Mouse (Mus musculus): ENCODE data around the gene Tmem181a. TPM values are rescaled to one million over a fixed set of nuclear protein-coding genes. Genes with fewer than 3 reads are reported as not detected.
"Not testable (repeated sequence)": the region's sequence is repeated elsewhere in the genome, so short reads cannot be mapped to it uniquely, and the experiment has no call there.

The Tmem181a gene
- polyA plus RNA-seq, 1 experiment from 2014 or later: 18.3 TPM

DNA sequence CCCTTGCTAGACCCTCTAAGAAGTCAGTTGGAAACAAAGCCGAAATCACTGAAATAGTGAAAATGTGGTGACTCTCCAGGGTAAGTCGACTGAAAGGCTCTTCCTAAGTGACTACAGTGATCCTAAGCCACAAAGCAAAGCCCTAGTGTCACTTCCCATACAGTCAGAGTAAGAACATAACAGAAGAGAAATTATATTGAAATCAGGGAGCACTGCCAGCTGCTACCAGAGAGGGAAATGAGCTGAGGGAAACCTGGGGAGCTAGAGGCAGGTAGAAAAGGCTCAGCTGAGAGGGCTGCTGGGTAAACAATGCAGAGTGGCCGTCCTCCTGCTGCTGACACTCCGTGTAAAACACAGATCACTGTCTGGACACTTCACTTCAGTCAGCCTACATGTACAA, 59.0 kb downstream of the Tmem181a start:
- H3K4me2 ChIP-seq (replicated peaks; ENCODE audit: low read depth); H3K27ac ChIP-seq (replicated peaks); H3K4me3 ChIP-seq (ENCODE audit: low read depth, low read length); DNase-seq (ENCODE audit: low spot score); H3K4me1 ChIP-seq (replicated peaks; ENCODE audit: control insufficient read depth, insufficient read depth); H3K9ac ChIP-seq (ENCODE audit: low read length); H3K27me3 ChIP-seq (ENCODE audit: control insufficient read depth, insufficient read depth, low read length); H3K36me3 ChIP-seq (ENCODE audit: control insufficient read depth, insufficient read depth, low read length); ATAC-seq (ENCODE audit: low FRiP score, low TSS enrichment); H3K9me3 ChIP-seq (ENCODE audit: control insufficient read depth, low read length): not testable (repeated sequence)
- 20% methylated on average over 3 of the region's 4 CpGs for WGBS

DNA sequence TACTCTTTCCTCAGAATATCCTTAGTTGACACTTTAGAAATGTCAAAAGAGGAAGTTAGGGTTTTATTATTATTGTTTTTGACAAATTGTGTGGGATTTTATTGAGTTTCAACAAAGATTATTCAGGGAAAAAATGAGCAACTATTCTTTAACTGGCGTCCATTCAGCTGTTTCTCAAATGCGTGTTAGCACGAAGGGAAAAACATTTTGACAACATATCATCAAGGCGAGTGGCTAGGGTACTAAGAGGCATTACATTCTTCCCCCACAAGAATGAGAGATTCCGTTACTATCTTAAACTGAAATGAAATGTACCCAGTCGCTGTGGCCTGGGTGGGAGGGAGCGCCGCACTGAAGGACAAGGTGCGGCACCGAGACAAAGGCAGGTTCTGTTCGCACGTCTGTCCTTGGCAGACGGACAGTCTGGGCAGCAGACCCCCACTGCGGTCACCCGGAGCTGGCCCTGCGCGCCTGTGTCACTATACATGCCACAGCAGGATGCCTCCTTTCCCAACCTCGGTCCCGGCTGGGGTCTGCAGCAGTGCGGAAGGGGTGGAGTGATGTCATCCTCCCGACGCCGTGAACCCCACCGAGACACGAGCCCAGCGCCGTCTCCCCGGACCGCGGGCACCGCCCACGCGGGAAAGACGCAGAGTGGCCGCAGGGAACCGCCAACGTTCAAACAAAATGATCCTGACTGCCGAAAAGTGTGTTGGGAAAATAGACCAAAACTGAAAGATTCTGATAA, 59.9 kb downstream of the Tmem181a start:
- WGBS: 3% methylated on average over 35 of the region's 38 CpGs
- H3K9ac ChIP-seq (ENCODE audit: low read length); H3K9me3 ChIP-seq (ENCODE audit: control insufficient read depth, low read length); H3K27ac ChIP-seq (replicated peaks); H3K4me1 ChIP-seq (replicated peaks; ENCODE audit: control insufficient read depth, insufficient read depth); H3K36me3 ChIP-seq (ENCODE audit: control insufficient read depth, insufficient read depth, low read length); H3K27me3 ChIP-seq (ENCODE audit: control insufficient read depth, insufficient read depth, low read length): not testable (repeated sequence)
- DNase-seq (ENCODE audit: low spot score) (peak; percentile 26), ATAC-seq (ENCODE audit: low FRiP score, low TSS enrichment) (peak; percentile 16)
- Histone ChIP-seq H3K4me2 (replicated peaks; ENCODE audit: low read depth) (peak overlapping the region; percentile 46), H3K4me3 (ENCODE audit: low read depth, low read length) (peak overlapping the region; percentile 28; the same call in 1 of the 2 replicates)

DNA sequence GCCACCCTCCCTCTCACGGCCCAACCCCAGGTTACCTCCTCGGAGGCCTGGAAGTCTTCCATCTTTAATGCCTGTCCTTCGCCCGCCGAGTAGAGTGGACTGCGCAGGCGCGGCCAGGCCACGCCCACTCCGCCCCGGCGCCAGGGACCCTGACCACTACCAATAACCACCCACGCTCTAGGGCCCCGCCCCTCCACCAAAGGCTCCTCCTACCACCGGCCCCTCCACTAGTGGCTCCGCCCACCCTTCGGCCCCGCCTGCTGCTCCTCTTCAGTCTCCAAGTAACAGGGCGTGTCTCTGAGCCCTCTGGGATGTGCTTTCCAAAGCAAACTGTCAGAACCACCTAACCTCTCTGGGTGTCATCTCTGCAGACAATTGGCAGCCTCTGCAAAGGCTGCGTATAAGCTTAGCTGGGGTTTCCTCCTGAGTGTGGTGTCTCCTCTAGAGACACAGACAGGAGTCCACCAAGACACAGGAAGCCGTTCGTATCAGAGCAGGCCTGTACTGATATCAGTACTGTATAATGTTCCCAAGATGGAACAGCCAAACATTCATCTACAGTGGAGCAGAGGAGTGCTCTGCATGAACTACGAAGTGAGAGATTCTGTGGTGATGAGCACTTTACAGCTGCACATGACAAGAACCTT, 60.8 kb downstream of the Tmem181a start, which contains the start of gene Dynlt1a:
TSS of gene Dynlt1a (minus strand) at position 162 of the 647 bp plus-strand sequence.
- H3K9ac ChIP-seq (ENCODE audit: low read length): not testable (repeated sequence)
- WGBS: 7% methylated on average over 21 of the region's 23 CpGs

DNA sequence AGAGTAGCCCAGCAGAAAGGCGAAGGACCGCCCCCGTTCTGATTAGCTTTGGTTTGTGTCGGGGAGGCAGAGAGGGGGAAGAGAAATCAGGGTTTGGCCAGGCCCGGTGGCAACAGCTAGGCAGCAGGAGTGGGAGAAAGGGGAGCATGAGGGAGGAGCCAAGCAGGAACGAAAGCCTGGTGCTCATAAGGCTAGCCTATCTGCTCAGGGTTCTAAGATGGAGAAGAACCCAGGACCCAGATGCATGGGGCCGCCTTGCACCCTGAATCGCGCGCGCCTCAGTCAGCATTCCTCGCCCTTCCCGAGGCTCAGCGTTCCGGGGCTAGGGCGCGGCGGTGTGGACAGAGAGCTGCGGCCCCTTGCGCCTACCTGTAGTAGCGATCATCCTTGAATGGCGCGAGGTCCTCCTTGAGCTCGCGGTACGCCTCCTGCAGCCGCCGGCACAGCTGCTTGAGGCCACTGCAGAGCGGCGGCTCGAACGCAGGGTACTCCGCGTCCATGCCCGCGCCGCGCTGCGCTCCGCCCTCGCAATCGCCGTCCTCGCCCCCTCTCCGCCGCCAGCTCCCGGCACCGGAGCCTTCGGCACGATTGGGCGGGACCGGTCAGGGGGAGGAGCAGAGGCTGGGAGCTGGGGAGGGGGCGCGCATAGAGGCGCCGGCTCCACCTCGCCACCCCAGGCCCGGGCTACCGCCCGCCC, 64.6 kb downstream of the Tmem181a start:
- H3K36me3 ChIP-seq (ENCODE audit: control insufficient read depth, insufficient read depth, low read length); H3K27me3 ChIP-seq (ENCODE audit: control insufficient read depth, insufficient read depth, low read length); DNase-seq (ENCODE audit: low spot score); H3K4me2 ChIP-seq (replicated peaks; ENCODE audit: low read depth); H3K9ac ChIP-seq (ENCODE audit: low read length); H3K4me1 ChIP-seq (replicated peaks; ENCODE audit: control insufficient read depth, insufficient read depth); H3K9me3 ChIP-seq (ENCODE audit: control insufficient read depth, low read length); H3K4me3 ChIP-seq (ENCODE audit: low read depth, low read length); H3K27ac ChIP-seq (replicated peaks): not testable (repeated sequence)
- 0% methylated on average over 3 of the region's 60 CpGs for WGBS
- peak; percentile 32; the same call in 1 of the 2 replicates for ATAC-seq (ENCODE audit: low FRiP score, low TSS enrichment)

More for the DNA sequence above, 60.8 kb downstream of the Tmem181a start, which contains the start of gene Dynlt1a:
- DNase-seq (ENCODE audit: low spot score) (peak; percentile 90), ATAC-seq (ENCODE audit: low FRiP score, low TSS enrichment) (peak; percentile 92)
- Histone ChIP-seq H3K4me2 (replicated peaks; ENCODE audit: low read depth) (peak within 1 kb of the TSS; percentile 46), H3K4me3 (ENCODE audit: low read depth, low read length) (peak within 1 kb of the TSS; percentile 31)
- H3K27ac ChIP-seq (replicated peaks); H3K4me1 ChIP-seq (replicated peaks; ENCODE audit: control insufficient read depth, insufficient read depth); H3K36me3 ChIP-seq (ENCODE audit: control insufficient read depth, insufficient read depth, low read length); H3K27me3 ChIP-seq (ENCODE audit: control insufficient read depth, insufficient read depth, low read length); H3K9me3 ChIP-seq (ENCODE audit: control insufficient read depth, low read length): not testable (repeated sequence)

DNA sequence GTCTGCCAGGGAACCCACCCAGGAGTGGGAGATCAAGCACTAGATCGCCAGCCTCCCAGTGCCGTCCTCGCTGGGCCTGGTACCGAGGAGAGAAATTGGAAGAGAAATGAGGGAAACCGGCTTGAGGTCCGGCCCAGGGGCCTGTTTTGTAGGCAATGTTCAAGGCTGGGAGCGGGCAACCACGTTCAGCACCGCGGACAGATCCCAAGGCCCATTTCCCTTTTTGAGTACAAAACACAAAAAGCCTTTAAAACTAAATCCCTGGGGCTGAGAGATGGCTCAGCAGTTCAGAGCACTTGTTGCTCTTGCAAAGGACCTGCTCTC, 65.1 kb downstream of the Tmem181a start:
- H3K4me3 ChIP-seq (ENCODE audit: low read depth, low read length); H3K4me1 ChIP-seq (replicated peaks; ENCODE audit: control insufficient read depth, insufficient read depth); H3K27me3 ChIP-seq (ENCODE audit: control insufficient read depth, insufficient read depth, low read length); H3K27ac ChIP-seq (replicated peaks); H3K9ac ChIP-seq (ENCODE audit: low read length); H3K9me3 ChIP-seq (ENCODE audit: control insufficient read depth, low read length); DNase-seq (ENCODE audit: low spot score); H3K4me2 ChIP-seq (replicated peaks; ENCODE audit: low read depth); H3K36me3 ChIP-seq (ENCODE audit: control insufficient read depth, insufficient read depth, low read length): not testable (repeated sequence)
- WGBS: no CpG with 5 or more reads among the region's 10 CpGs
- ATAC-seq (ENCODE audit: low FRiP score, low TSS enrichment): 0 out of 2 replicates have a peak, but pooled peaks have one; percentile 36

DNA sequence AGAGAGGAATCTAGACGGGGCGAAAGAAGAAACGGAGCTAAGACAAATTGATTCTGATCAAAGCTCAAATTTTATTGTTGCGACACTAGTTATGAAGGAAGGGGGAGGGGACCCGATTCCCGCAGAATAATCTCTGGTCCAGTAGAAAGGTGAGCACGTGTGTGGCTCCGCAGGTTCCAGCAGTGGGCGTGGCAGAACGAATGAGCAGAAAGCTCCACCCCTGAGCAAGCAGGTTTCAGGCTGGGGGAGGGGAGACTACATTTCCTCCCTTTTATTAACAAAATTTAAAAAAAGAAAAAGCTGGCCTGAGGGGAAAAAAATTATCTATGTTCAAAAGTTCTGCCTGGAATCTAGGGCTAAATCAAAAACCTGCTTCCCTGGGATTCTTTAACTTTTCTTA, 68.4 kb downstream of the Tmem181a start:
- not testable (repeated sequence) for H3K9me3 ChIP-seq (ENCODE audit: control insufficient read depth, low read length); H3K4me3 ChIP-seq (ENCODE audit: low read depth, low read length); H3K27me3 ChIP-seq (ENCODE audit: control insufficient read depth, insufficient read depth, low read length); H3K27ac ChIP-seq (replicated peaks); DNase-seq (ENCODE audit: low spot score); H3K4me2 ChIP-seq (replicated peaks; ENCODE audit: low read depth); H3K9ac ChIP-seq (ENCODE audit: low read length); ATAC-seq (ENCODE audit: low FRiP score, low TSS enrichment); H3K36me3 ChIP-seq (ENCODE audit: control insufficient read depth, insufficient read depth, low read length); H3K4me1 ChIP-seq (replicated peaks; ENCODE audit: control insufficient read depth, insufficient read depth)
- 50% methylated on average over 10 of the region's 10 CpGs for WGBS

DNA sequence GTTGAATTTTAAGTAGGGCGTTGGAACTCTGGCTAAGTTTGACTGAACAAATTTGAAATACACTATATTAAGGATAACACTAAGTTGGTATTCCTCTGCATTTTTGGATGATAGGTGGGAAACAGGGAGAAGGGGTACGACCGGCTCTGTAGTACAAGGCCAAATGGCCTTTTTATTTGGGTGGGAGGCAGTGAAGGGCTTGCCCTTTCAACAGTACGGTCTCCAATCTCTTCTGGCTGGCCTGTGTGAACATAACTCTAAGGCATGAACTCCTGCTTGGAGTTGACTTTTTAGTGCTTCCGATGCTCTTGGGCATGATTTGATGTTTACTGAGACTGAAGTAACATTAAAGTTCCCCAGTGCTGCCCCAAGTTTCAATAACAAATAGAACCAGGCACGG, 68.9 kb downstream of the Tmem181a start:
- not testable (repeated sequence) for H3K9ac ChIP-seq (ENCODE audit: low read length); H3K4me1 ChIP-seq (replicated peaks; ENCODE audit: control insufficient read depth, insufficient read depth); ATAC-seq (ENCODE audit: low FRiP score, low TSS enrichment); H3K27me3 ChIP-seq (ENCODE audit: control insufficient read depth, insufficient read depth, low read length); H3K9me3 ChIP-seq (ENCODE audit: control insufficient read depth, low read length); H3K4me3 ChIP-seq (ENCODE audit: low read depth, low read length); H3K27ac ChIP-seq (replicated peaks); H3K4me2 ChIP-seq (replicated peaks; ENCODE audit: low read depth); H3K36me3 ChIP-seq (ENCODE audit: control insufficient read depth, insufficient read depth, low read length); DNase-seq (ENCODE audit: low spot score)
- 72% methylated on average over 6 of the region's 6 CpGs for WGBS

DNA sequence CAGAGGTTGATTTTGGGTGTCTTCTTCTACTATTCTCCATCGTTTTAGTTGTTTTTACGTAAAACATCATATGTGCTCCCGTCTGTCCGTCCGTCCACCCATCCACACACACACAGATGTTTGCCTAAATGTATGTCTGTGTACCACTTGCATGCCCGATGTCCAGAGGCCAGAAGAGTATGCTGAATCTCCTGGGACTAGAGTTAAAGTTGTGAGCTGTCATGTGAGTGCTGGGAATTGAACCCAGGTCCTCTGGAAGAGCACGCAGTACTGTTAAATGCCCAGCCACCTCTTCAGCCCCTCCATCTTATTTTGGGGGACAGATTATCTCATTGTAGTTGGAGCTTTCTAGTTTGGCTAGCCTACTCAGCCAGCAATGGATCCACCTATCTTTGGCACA, 70.9 kb downstream of the Tmem181a start:
- not testable (repeated sequence) for ATAC-seq (ENCODE audit: low FRiP score, low TSS enrichment); H3K4me3 ChIP-seq (ENCODE audit: low read depth, low read length); H3K4me1 ChIP-seq (replicated peaks; ENCODE audit: control insufficient read depth, insufficient read depth); H3K36me3 ChIP-seq (ENCODE audit: control insufficient read depth, insufficient read depth, low read length); H3K9ac ChIP-seq (ENCODE audit: low read length); DNase-seq (ENCODE audit: low spot score); H3K9me3 ChIP-seq (ENCODE audit: control insufficient read depth, low read length); H3K27ac ChIP-seq (replicated peaks); H3K4me2 ChIP-seq (replicated peaks; ENCODE audit: low read depth); H3K27me3 ChIP-seq (ENCODE audit: control insufficient read depth, insufficient read depth, low read length)
- 89% methylated on average over 6 of the region's 7 CpGs for WGBS

DNA sequence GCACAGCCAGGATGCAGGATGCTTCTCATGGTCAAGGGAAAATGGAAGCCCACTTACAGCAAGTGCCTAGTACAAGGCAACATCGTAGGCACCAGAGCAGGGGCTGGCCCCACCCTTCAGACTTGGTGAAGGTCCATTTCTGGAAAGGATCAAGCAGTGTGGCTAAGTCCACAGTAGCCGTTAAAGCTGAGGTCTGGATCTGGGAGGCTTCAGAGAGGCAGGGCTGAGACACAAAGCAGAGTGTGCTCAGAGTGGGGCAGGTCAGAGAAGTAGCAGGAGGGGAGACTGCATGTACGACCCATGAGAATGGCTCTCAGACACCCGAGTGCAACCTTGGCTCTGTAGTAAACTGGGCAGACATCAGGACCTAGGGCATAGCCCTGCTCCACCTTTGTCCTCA, 72.3 kb downstream of the Tmem181a start:
- not testable (repeated sequence) for DNase-seq (ENCODE audit: low spot score); H3K9me3 ChIP-seq (ENCODE audit: control insufficient read depth, low read length); H3K27me3 ChIP-seq (ENCODE audit: control insufficient read depth, insufficient read depth, low read length); ATAC-seq (ENCODE audit: low FRiP score, low TSS enrichment); H3K4me1 ChIP-seq (replicated peaks; ENCODE audit: control insufficient read depth, insufficient read depth); H3K4me3 ChIP-seq (ENCODE audit: low read depth, low read length); H3K4me2 ChIP-seq (replicated peaks; ENCODE audit: low read depth); H3K9ac ChIP-seq (ENCODE audit: low read length); H3K27ac ChIP-seq (replicated peaks); H3K36me3 ChIP-seq (ENCODE audit: control insufficient read depth, insufficient read depth, low read length)
- WGBS: 70% methylated on average over 3 of the region's 4 CpGs

Measured in stomach, postnatal 0 days (tissue).